Mouse (Mus musculus) olfactory bulb, adult 2 months (tissue): ENCODE results near the gene Hs3st3b1.

Experiments
- CTCF ChIP-seq: fragments of 200-500 bp; IDR thresholded peaks from 2 replicates; pipeline ENCODE4 v1.5.1; 2012; ENCODE audit warnings: low read depth, mild to moderate bottlenecking, low read length, moderate library complexity; ENCODE audit not compliant: insufficient read depth
- POLR2A ChIP-seq: fragments of 200-500 bp; IDR thresholded peaks from 2 replicates; pipeline ENCODE4 v1.6.1; 2012; ENCODE audit warnings: mild to moderate bottlenecking, low read depth, low read length, moderate library complexity; ENCODE audit not compliant: insufficient read depth

GRCm38 (mm10) chr11:63918321-63919105, 3.6 kb downstream of the Hs3st3b1 start:
- TF ChIP-seq CTCF (no peak), POLR2A (no peak)
